Mouse (Mus musculus) layer of hippocampus, adult 11-12 months (tissue): Measurements from ENCODE around the gene Xrcc3.
A peak's percentile ranks its signal among the peaks of the same experiment; 100 is the strongest.

Source experiments
- DNase-seq: peaks from one replicate; pipeline ENCODE4 v3.0.0; 2022; ENCODE audit warnings: low spot score

The Xrcc3 gene

GRCm38 (mm10) chr12:111813766-111814617 is at the start of gene Xrcc3, which contains the start of gene Zfyve21:
Gene Xrcc3 (minus strand): TSS chr12:111813873.
Gene Zfyve21 (plus strand): TSS chr12:111814170.
- DNase-seq: peak; percentile 99

- DNase-seq: no peak
Observed at GRCm38 (mm10) chr12:111855448-111855847, 41.8 kb upstream of the Xrcc3 start.

DNA sequence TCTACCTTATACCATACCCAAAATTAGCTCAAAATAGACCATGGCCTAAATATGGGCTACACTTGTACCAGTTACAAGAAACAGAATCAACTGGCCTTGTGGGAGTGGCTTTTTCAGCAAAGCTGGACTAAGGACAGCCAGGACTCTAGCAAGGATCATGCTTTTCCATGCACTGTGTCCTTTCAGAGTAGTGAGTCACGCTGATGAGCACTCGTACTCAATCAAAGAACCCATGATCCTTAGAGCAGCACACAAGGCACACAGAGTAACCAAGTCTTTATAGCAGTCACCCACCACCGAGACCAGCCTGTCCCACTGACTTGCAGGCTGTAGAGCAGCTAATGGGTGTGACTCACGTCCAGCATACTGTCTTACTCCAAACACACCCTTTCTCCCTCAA is 39.9 kb upstream of the Xrcc3 start:
- DNase-seq: no peak

GRCm38 (mm10) chr12:111853011-111853436 is 39.4 kb upstream of the Xrcc3 start:
- no peak for DNase-seq

GRCm38 (mm10) chr12:111851745-111852144 is 38.1 kb upstream of the Xrcc3 start:
- DNase-seq: no peak

DNA sequence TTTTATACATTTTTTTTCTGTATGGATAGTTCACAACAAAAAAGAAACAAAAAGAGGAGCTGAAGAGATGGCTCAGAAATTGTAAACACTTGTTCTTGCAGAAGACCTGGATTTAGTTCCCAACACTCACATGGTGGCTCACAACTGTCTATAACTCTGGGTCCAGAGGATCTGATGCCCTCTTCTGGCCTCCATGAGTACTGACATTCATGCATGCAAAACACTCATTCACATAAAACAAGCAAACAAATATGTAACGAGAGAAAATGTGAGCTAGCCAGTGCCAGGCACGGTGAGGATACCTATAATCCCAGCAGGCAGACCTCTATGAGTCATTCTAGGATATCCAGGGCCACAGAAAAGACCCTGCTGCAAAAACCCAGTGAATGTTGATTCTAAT is 37.6 kb upstream of the Xrcc3 start:
- DNase-seq: no peak

DNA sequence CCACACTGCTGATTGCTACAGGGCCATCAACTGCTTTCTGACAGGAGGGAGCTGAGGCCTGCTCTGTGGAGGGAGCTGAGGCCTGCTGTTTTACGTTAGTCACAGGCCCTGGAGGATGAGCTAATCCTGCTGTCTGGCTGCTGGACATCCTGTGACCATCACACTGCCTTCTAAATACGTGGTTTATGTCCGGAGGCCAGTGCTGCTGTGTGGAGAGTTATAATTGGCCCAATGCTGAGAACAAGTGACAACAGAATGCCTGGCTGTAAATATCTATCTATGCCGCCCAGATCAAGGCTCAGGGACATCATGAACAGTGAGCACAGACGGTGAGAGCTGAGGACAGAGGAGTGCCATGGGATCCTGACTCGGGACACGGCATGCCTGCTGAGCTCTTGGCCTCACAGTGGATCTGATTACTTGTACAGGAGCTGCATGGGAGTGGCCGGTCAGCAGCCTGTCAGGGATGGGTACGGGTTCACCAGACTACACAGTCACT is 34.7 kb upstream of the Xrcc3 start:
- DNase-seq: no peak

- DNase-seq: no peak
Observed at GRCm38 (mm10) chr12:111846815-111847214, 33.1 kb upstream of the Xrcc3 start.

DNA sequence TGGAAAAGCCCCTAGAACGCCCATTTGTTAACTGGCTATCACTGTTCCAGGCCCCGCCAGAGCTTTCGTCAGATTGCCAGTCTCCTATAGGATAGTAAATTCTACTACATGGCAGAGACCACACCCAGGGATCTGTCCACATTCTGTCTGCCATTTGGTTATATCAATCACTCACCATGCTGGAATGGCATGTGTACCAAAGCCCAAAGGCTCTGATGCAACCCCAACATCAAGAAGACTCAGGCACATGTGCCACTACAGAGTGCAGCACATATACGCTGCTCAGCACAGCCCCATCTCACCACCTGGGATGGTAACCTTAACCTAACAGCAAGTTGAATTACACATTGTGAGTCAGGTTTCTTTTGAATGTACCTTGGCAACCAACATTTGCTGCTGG is 32.3 kb upstream of the Xrcc3 start:
- no peak for DNase-seq

DNA sequence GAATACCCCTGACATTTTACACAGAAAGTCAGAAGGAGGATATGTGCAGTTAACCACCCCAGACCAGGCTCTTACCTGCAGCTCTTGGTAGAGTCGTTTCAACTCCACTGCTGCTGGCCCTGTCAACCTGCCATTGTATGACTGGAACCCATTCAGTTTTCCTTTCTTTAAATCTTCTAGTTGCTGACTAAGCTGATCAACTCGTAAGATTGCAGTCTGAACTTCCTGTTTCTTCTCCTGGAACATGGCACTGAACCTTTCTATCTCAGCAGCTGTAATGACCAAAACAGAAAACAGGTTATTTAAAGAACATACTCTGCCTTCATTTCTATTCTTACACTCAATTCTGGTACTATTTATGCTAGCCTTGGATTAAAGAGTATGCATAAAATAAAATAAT is 29.8 kb upstream of the Xrcc3 start:
- no peak for DNase-seq

GRCm38 (mm10) chr12:111842565-111843433 is 29.1 kb upstream of the Xrcc3 start:
- DNase-seq: no peak

DNA sequence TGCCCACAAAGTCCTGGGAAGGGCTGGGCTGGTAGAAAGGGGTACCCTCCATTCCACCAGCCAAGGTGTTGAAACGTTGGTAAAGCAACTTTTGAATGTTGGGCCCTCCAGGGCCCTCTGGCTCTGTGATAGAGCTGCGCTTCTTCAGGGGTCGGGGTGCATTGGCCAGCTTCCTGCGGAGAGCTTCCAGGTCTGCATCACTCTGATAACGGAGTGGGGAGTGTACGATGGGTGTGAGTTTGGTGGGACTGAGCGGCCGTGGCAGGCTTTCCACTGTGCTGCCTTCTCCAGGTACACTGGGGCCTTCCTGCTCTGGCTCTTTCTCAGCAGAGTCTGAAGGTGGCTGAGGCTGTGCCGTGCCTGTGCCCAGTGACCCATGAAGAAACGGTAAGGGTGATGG is 19.8 kb upstream of the Xrcc3 start:
- no peak for DNase-seq

- no peak for DNase-seq
Observed at GRCm38 (mm10) chr12:111832643-111833042, 19.0 kb upstream of the Xrcc3 start.

- DNase-seq: no peak
Observed at GRCm38 (mm10) chr12:111830375-111830774, 16.7 kb upstream of the Xrcc3 start.

- no peak for DNase-seq
Observed at GRCm38 (mm10) chr12:111829954-111830353, 16.3 kb upstream of the Xrcc3 start.

- no peak for DNase-seq
Observed at GRCm38 (mm10) chr12:111829447-111829846, 15.8 kb upstream of the Xrcc3 start.

GRCm38 (mm10) chr12:111827556-111827955 is 13.9 kb upstream of the Xrcc3 start:
- DNase-seq: no peak

DNA sequence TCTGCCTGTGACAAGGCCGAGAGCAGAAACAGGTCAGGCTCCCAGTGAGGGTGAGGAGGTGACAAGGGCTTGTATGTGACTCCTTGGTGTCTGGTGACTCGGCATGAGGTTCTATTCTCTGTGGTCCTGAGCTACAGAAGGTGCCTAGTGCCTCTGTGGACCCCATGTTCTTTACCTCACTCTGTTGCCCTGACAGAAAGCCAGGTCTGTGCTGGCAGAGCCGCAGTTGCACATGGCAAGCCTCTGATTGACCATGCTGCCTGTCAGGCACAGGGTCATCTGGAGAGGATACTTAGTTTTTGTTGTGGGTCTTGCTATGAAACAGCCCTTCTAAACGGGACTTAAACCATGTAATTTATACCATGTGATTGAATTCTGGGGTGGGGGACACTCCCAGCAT is 8.3 kb upstream of the Xrcc3 start:
- no peak for DNase-seq

- DNase-seq: no peak
Observed at GRCm38 (mm10) chr12:111820708-111821107, 7.0 kb upstream of the Xrcc3 start.

DNA sequence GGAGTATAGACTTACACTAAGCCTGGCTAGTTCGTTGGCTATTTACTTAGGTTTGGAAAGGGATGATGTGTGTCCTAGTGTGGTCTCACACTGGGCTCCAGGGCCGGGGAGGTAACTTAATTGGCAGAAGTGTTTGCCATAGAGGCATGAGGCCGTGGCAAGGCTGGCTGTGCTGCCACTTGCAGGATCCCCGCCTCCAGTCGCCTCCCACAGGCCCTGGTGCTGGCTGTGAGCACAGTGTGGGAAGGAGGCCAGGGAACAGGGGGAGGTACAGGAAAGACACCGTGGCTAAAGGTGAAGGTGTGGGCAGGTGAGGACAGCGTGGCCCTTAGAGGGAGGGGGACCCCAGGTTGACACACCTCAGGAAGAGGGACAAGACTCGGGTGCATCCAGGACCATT is 6.3 kb upstream of the Xrcc3 start:
- DNase-seq: no peak

DNA sequence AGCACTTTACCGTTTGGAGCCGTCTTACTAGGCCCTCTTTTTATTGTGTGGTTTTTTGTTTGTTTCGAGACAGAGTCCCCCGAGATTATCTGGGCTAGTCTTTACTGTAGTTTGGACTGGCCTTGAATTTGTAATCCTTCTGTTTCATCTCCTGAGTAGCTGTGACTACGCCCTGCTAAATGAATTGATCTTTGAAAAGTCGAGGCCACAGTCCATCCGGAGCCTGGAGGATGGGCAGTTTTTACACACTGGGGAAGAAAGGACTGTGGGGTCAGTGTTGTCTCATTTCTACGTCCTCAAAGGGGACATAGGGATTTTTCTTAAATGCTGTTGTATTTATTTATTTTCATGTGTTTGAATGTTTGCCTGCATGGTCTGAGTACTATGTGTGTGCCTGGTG is 4.3 kb upstream of the Xrcc3 start:
- no peak for DNase-seq

DNA sequence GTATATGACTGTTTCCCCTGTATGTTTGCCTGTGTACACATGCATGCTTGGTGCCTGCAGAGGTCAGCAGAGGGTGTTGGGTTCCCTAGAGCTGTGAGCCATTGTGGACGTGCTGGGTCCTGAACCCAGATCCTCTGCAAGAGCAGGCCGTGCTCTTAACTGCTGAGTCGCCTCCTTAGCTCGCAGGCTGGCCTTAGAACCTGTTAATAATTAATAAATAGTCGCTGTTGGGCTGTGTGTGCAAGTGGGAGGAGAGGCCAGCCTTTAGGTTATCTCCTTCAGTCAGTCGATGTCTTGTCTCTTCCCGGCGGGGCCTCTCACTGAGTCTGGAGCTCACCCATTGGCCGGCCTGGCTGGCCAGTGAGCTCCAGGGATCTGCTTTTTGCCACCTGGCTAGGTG is 3.3 kb upstream of the Xrcc3 start:
- DNase-seq: no peak

GRCm38 (mm10) chr12:111816528-111816927 is 2.9 kb upstream of the Xrcc3 start:
- DNase-seq: peak; percentile 65
